Mouse (Mus musculus) stomach, postnatal 0 days (tissue): ENCODE measurements at regions not wholly inside any gene's neighbourhood (a gene's known extent, or its start where the extent isn't known, plus 50 kb on each side); places are given as distances from the start of the nearest gene placed in this dataset.

Experiments
- CTCF ChIP-seq: IDR thresholded peaks from 2 replicates; pipeline ENCODE4 v1.5.1; 2016; ENCODE audit warnings: antibody characterized with exemption, low read depth, mild to moderate bottlenecking, moderate library complexity
- EP300 ChIP-seq: optimal IDR thresholded peaks from 2 replicates; pipeline ENCODE3; 2016; ENCODE audit warnings: antibody characterized with exemption

GRCm38 (mm10) chr12:78055956-78056355 is 138.1 kb upstream of the Gm6657 start:
- TF ChIP-seq CTCF (peak; percentile 83), EP300 (no peak)
